Mouse (Mus musculus) urinary bladder, postnatal 25 days (tissue): Measurements from ENCODE around the gene Lyrm7.
"Not testable (repeated sequence)": the region's sequence is repeated elsewhere in the genome, so short reads cannot be mapped to it uniquely, and the experiment has no call there.

ENCODE experiments used
- DNase-seq: peaks from one replicate; pipeline ENCODE4 v3.0.0; 2022; ENCODE audit warnings: low spot score

Lyrm7 gene

GRCm38 (mm10) chr11:54881051-54881474 is 20.3 kb upstream of the Lyrm7 start:
- no peak for DNase-seq

- no peak for DNase-seq
These were observed 19.2 kb upstream of the Lyrm7 start for GRCm38 (mm10) chr11:54879922-54880321.

GRCm38 (mm10) chr11:54879434-54879833 is 18.7 kb upstream of the Lyrm7 start:
- peak; percentile 35 for DNase-seq

GRCm38 (mm10) chr11:54878893-54879292 is 18.2 kb upstream of the Lyrm7 start:
- DNase-seq = no peak

GRCm38 (mm10) chr11:54876031-54876430 is 15.3 kb upstream of the Lyrm7 start:
- no peak for DNase-seq

GRCm38 (mm10) chr11:54871831-54872537 is 11.3 kb upstream of the Lyrm7 start:
- no peak for DNase-seq

- no peak for DNase-seq
These were observed 8.6 kb upstream of the Lyrm7 start for GRCm38 (mm10) chr11:54869318-54869717.

- no peak for DNase-seq
These were observed 7.7 kb upstream of the Lyrm7 start for GRCm38 (mm10) chr11:54868445-54868844.

- no peak for DNase-seq
These were observed 7.3 kb upstream of the Lyrm7 start for GRCm38 (mm10) chr11:54867903-54868434.

- DNase-seq = no peak
These were observed 6.3 kb upstream of the Lyrm7 start for GRCm38 (mm10) chr11:54867049-54867385.

- DNase-seq = peak; percentile 95
These were observed 5.7 kb upstream of the Lyrm7 start, which contains the start of gene Hint1 for GRCm38 (mm10) chr11:54866119-54867048. TSS of gene Hint1 (plus strand) at chr11:54866383.

- DNase-seq = no peak
These were observed 4.8 kb upstream of the Lyrm7 start for GRCm38 (mm10) chr11:54865330-54866085.

- no peak for DNase-seq
These were observed 2.2 kb upstream of the Lyrm7 start for GRCm38 (mm10) chr11:54862621-54863520.

- DNase-seq = peak; percentile 2
These were observed 1.0 kb upstream of the Lyrm7 start for GRCm38 (mm10) chr11:54861471-54862420.

GRCm38 (mm10) chr11:54859322-54860165 is 1.2 kb downstream of the Lyrm7 start:
- no peak for DNase-seq

GRCm38 (mm10) chr11:54858880-54859279 is 1.8 kb downstream of the Lyrm7 start:
- DNase-seq = not testable (repeated sequence)

- DNase-seq = no peak
These were observed 9.1 kb downstream of the Lyrm7 start for GRCm38 (mm10) chr11:54851656-54852055.

GRCm38 (mm10) chr11:54849961-54850758 is 10.6 kb downstream of the Lyrm7 start:
- no peak for DNase-seq
